ENCODE assay signal across 7 mouse cellular contexts in the genomic region with DNA sequence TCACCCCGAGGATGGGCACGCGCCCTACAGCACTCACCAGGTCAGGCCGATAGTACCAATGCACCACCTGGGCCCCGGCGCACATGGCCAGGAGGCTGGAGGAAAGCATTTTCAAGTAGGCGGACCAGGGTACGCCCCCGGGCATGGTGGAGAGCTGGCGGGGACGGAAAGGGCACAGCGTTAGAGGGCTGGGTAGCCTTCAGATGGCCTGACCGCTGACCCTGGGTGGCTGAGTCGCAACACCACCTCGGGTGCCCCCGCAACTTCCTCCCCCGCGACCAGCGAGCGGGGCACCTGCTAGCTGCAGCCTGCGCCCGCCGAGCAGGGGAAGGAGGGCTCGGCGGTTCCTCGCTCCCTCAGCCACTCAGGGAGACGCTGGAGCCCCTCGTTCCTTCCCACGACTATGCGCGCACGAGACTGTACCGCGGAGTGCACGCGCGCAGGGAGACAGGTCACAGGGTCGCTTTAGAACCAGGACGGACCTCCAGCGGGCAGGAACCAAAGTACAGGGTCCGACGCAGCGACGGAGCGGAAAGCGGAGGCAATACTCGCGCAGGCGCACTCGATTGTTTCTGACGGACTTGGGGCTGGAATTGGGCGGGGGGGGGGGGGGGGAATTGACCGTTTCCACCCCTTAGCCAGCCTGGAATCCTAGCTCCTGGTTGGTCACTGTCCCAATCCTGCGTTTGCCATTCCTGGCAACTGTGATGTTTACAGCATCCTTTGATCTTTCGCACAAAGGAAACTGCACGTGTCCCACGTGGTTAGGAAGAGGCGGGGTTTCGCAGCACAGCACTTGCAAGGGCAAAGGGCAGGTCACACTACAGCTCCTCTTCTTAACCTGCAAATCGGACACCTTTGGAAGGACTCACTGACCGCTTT. TPM values are rescaled to one million over a fixed set of nuclear protein-coding genes. Genes with fewer than 3 reads are reported as not detected.
DNase-seq lines count a peak whose midpoint lies in the region; ATAC-seq lines count a peak whose summit lies in the region.

Gene 1190007I07Rik (minus strand): TSS at position 558 of the 882 bp plus-strand sequence.

- peak within 1 kb of the TSS; percentile 87 for H3K27ac ChIP-seq in intestine, embryonic 15.5 days
- peak within 1 kb of the TSS; percentile 93 for H3K27ac ChIP-seq in midbrain, embryonic 10.5 days (replicated peaks)

- H3K9ac ChIP-seq in intestine, embryonic 15.5 days: peak within 1 kb of the TSS; percentile 76

- H3K9me3 ChIP-seq in intestine, embryonic 15.5 days: no peaks in the 10 kb centered on the region
- no peaks in the 10 kb centered on the region for H3K9me3 ChIP-seq in midbrain, embryonic 10.5 days (replicated peaks)

- no peaks in the 10 kb centered on the region for H3K36me3 ChIP-seq in intestine, embryonic 15.5 days
- peaks cover 19% of the 10 kb centered on the region for H3K36me3 ChIP-seq in midbrain, embryonic 10.5 days

- ATAC-seq in intestine, embryonic 15.5 days: peak; percentile 94

- no peaks in the 10 kb centered on the region for H3K4me1 ChIP-seq in intestine, embryonic 15.5 days (replicated peaks)
- H3K4me1 ChIP-seq in midbrain, embryonic 10.5 days: peaks cover 13% of the 10 kb centered on the region

- under 1% methylated on average over 61 of the region's 61 CpGs for WGBS in intestine, embryonic 15.5 days
- WGBS in midbrain, embryonic 10.5 days: under 1% methylated on average over 60 of the region's 61 CpGs

- peak within 1 kb of the TSS; percentile 59 for H3K4me2 ChIP-seq in intestine, embryonic 15.5 days (replicated peaks)

- H3K27me3 ChIP-seq in intestine, embryonic 15.5 days (replicated peaks): no peaks in the 10 kb centered on the region
- H3K27me3 ChIP-seq in midbrain, embryonic 10.5 days (ENCODE audit: low read depth, poor library complexity, severe bottlenecking): no peaks in the 10 kb centered on the region

- intact Hi-C loops in gastrocnemius, postnatal 36 days (cut with DNase I): no loop called here
- intact Hi-C loops in left cerebral cortex, postnatal 25 days (cut with DNase I): no loop called here

- DNase-seq in adrenal gland, adult 2 months: peak; percentile 92
- DNase-seq in embryo, embryonic 11.5 days (ENCODE audit: low read depth, low spot score): peak; percentile 78
- peak; percentile 81 to 89 for DNase-seq in gastrocnemius, postnatal 36 days
- peak; percentile 84 to 89 for DNase-seq in left cerebral cortex, postnatal 25 days (ENCODE audit: low spot score in 2 of 2)
- DNase-seq in midbrain, embryonic 10.5 days (ENCODE audit: low spot score): peak; percentile 94
- DNase-seq in right cerebral cortex, postnatal 4 days: peak; percentile 95

- H3K4me3 ChIP-seq in intestine, embryonic 15.5 days (replicated peaks): peak within 1 kb of the TSS; percentile 80
- peak within 1 kb of the TSS; percentile 77 for H3K4me3 ChIP-seq in midbrain, embryonic 10.5 days

RNA-seq across cellular contexts. Expression of gene 1190007I07Rik, which starts in this region (rescaled TPM):
- 10 to 100 TPM; 19.8 to 31.3 TPM for total RNA-seq in adrenal gland, adult 2 months (2021)
- 70.7 and 83.9 TPM in 2 replicates for polyA plus RNA-seq in adrenal gland, adult 2 months (2012; rRNA removed)
- 10 to 100 TPM; 28.6 to 32.7 TPM for total RNA-seq in gastrocnemius, postnatal 36 days (2021)
- polyA plus RNA-seq in intestine, embryonic 15.5 days (2015; fragmentation: Nextera tagmentation; extraction: Ambion mirVana): 57.5 and 68.4 TPM in 2 replicates
- 10 to 100 TPM; 19.9 to 20.8 TPM for total RNA-seq in left cerebral cortex, postnatal 25 days (2021)
- polyA plus RNA-seq in midbrain, embryonic 10.5 days (2016; fragmentation: Nextera tagmentation; extraction: Ambion mirVana): 35.7 and 43.3 TPM in 2 replicates

Comparison
In these comparisons a context has a peak if more than half of its experiments do, and no peak if none do; other contexts are left out.
1. Peak in every context shown above with its lines: DNase-seq, ATAC-seq, H3K4me3 ChIP-seq and H3K27ac ChIP-seq.